ENCODE assay signal across 15 mouse cellular contexts in genomic region chr7:63558918-63559317, GRCm38 (mm10).
"Had no signal": no experiment of that assay in that cellular context is flagged by ENCODE, and none has a peak within 500 bp of the region (broad histone marks: within the 10 kb centered on the region; RNA-seq: fewer than 3 reads in every experiment).

No protein-coding gene starts in this region.

- H3K27ac ChIP-seq: neural tube, embryonic 13.5 days; neural tube, embryonic 15.5 days; stomach, embryonic 15.5 days; stomach, postnatal 0 days had no signal

- H3K4me1 ChIP-seq: neural tube, embryonic 13.5 days; neural tube, embryonic 15.5 days; stomach, embryonic 15.5 days had no signal

- H3K36me3 ChIP-seq: neural tube, embryonic 13.5 days; neural tube, embryonic 15.5 days; stomach, embryonic 15.5 days had no signal

- H3K4me3 ChIP-seq: neural tube, embryonic 13.5 days; neural tube, embryonic 15.5 days; stomach, embryonic 15.5 days had no signal

- DNase-seq: retina, postnatal 1 day; right cerebral cortex, postnatal 14 days; right cerebral cortex, postnatal 25 days; right cerebral cortex, postnatal 4 days; spleen, adult 18-20 months; thymus, adult 18-20 months; thymus, adult 2 months; thymus, postnatal 14 days; thymus, postnatal 25 days; thymus, postnatal 36 days; thymus, postnatal 4 days had no signal

- H3K9me3 ChIP-seq: neural tube, embryonic 13.5 days; neural tube, embryonic 15.5 days; stomach, embryonic 15.5 days had no signal

- H3K4me2 ChIP-seq: neural tube, embryonic 13.5 days; neural tube, embryonic 15.5 days; stomach, embryonic 15.5 days had no signal

- H3K27me3 ChIP-seq: neural tube, embryonic 13.5 days; neural tube, embryonic 15.5 days; stomach, embryonic 15.5 days had no signal

- H3K9ac ChIP-seq: neural tube, embryonic 13.5 days; neural tube, embryonic 15.5 days; stomach, embryonic 15.5 days had no signal
